Mouse (Mus musculus): ENCODE measurements at regions not wholly inside any gene's neighbourhood (a gene's known extent, or its start where the extent isn't known, plus 50 kb on each side); places are given as distances from the start of the nearest gene placed in this dataset.

- no peak for DNase-seq (ENCODE audit: low spot score in 2 of 2)
These were observed 322.4 kb upstream of the Trib2 start for GRCm38 (mm10) chr12:16139152-16139551.

GRCm38 (mm10) chr12:16137801-16138200, 321.1 kb upstream of the Trib2 start:
- DNase-seq (ENCODE audit: low spot score in 2 of 2) = no peak

- DNase-seq (ENCODE audit: low spot score in 2 of 2) = no peak
These were observed 319.5 kb upstream of the Trib2 start for GRCm38 (mm10) chr12:16136214-16136671.

- no peak for DNase-seq (ENCODE audit: low spot score in 2 of 2)
These were observed 319.0 kb upstream of the Trib2 start for GRCm38 (mm10) chr12:16135602-16136213.

GRCm38 (mm10) chr12:16134446-16134845, 317.7 kb upstream of the Trib2 start:
- DNase-seq (ENCODE audit: low spot score in 2 of 2) = no peak

- peak; percentile 40 to 45 for DNase-seq (ENCODE audit: low spot score in 2 of 2)
These were observed 316.5 kb upstream of the Trib2 start for GRCm38 (mm10) chr12:16133253-16133652.

GRCm38 (mm10) chr12:16131740-16132077, 315.0 kb upstream of the Trib2 start:
- DNase-seq (ENCODE audit: low spot score in 2 of 2) = no peak

GRCm38 (mm10) chr12:16131028-16131739, 314.5 kb upstream of the Trib2 start:
- no peak for DNase-seq (ENCODE audit: low spot score in 2 of 2)

- DNase-seq (ENCODE audit: low spot score in 2 of 2) = no peak
These were observed 313.9 kb upstream of the Trib2 start for GRCm38 (mm10) chr12:16130605-16131004.

- no peak for DNase-seq (ENCODE audit: low spot score in 2 of 2)
These were observed 313.2 kb upstream of the Trib2 start for GRCm38 (mm10) chr12:16129923-16130322.

- no peak for DNase-seq (ENCODE audit: low spot score in 2 of 2)
These were observed 312.5 kb upstream of the Trib2 start for GRCm38 (mm10) chr12:16129243-16129642.

GRCm38 (mm10) chr12:16124906-16125305, 308.2 kb upstream of the Trib2 start:
- no peak for DNase-seq (ENCODE audit: low spot score in 2 of 2)

GRCm38 (mm10) chr12:16122353-16123127, 305.8 kb upstream of the Trib2 start:
- DNase-seq (ENCODE audit: low spot score in 2 of 2) = no peak

GRCm38 (mm10) chr12:16121787-16122186, 305.1 kb upstream of the Trib2 start:
- DNase-seq (ENCODE audit: low spot score in 2 of 2) = no peak

GRCm38 (mm10) chr12:16118710-16119109, 302.0 kb upstream of the Trib2 start:
- DNase-seq (ENCODE audit: low spot score in 2 of 2) = no peak

- DNase-seq (ENCODE audit: low spot score in 2 of 2) = no peak
These were observed 290.2 kb upstream of the Trib2 start for GRCm38 (mm10) chr12:16106946-16107345.

GRCm38 (mm10) chr12:16098840-16099239, 282.1 kb upstream of the Trib2 start:
- no peak for DNase-seq (ENCODE audit: low spot score in 2 of 2)

- DNase-seq (ENCODE audit: low spot score in 2 of 2) = no peak
These were observed 275.9 kb upstream of the Trib2 start for GRCm38 (mm10) chr12:16092643-16093042.

GRCm38 (mm10) chr12:16091336-16091735, 274.6 kb upstream of the Trib2 start:
- DNase-seq (ENCODE audit: low spot score in 2 of 2) = no peak

GRCm38 (mm10) chr12:16083176-16083575, 266.5 kb upstream of the Trib2 start:
- no peak for DNase-seq (ENCODE audit: low spot score in 2 of 2)

GRCm38 (mm10) chr12:16077215-16077614, 260.5 kb upstream of the Trib2 start:
- DNase-seq (ENCODE audit: low spot score in 2 of 2) = no peak

- no peak for DNase-seq (ENCODE audit: low spot score in 2 of 2)
These were observed 259.2 kb upstream of the Trib2 start for GRCm38 (mm10) chr12:16075962-16076361.

- DNase-seq (ENCODE audit: low spot score in 2 of 2) = no peak
These were observed 252.2 kb upstream of the Trib2 start for GRCm38 (mm10) chr12:16068940-16069339.

All from thymus, postnatal 10 days (tissue).